Mouse (Mus musculus) limb, embryonic 11.5 days (tissue): ENCODE results near the gene Wnt7b. TPM values are rescaled to one million over a fixed set of nuclear protein-coding genes. Genes with fewer than 3 reads are reported as not detected.

Source experiments
- ATAC-seq: fragments of 200-750 bp; cut with Nextera tagmentation; 2 replicates; pipeline ENCODE4 v1.8.0; 2017; ENCODE audit warnings: low read depth; ENCODE audit not compliant: insufficient number of reproducible peaks, low FRiP score, low TSS enrichment
- DNase-seq: peaks from one replicate; pipeline ENCODE4 v3.0.0-alpha.2; 2015; ENCODE audit warnings: low spot score
- H3K27ac ChIP-seq: fragments of 300-500 bp; sonication (generic); replicated peaks from 2 replicates; pipeline ENCODE4 v1.5.1; 2014; ENCODE audit warnings: low read depth, mild to moderate bottlenecking, low read length
- H3K27me3 ChIP-seq: fragments of 300-500 bp; sonication (generic); 2 replicates; pipeline ENCODE4 v1.6.1; 2014; ENCODE audit warnings: mild to moderate bottlenecking, low read length, mixed read lengths; ENCODE audit not compliant: control insufficient read depth, insufficient read depth
- H3K36me3 ChIP-seq: fragments of 300-500 bp; sonication (generic); 2 replicates; pipeline ENCODE4 v1.6.1; 2014; ENCODE audit warnings: mild to moderate bottlenecking, low read length, moderate library complexity, mixed read lengths; ENCODE audit not compliant: control insufficient read depth, insufficient read depth
- H3K4me1 ChIP-seq: fragments of 300-500 bp; sonication (generic); 2 replicates; pipeline ENCODE4 v1.6.1; 2014; ENCODE audit warnings: low read length, mixed read lengths; ENCODE audit not compliant: control insufficient read depth, insufficient read depth
- H3K4me2 ChIP-seq: fragments of 300-500 bp; sonication (generic); 2 replicates; pipeline ENCODE4 v1.6.1; 2014; ENCODE audit warnings: low read depth, mild to moderate bottlenecking, moderate library complexity; ENCODE audit not compliant: severe bottlenecking
- H3K4me3 ChIP-seq: fragments of 300-500 bp; sonication (generic); 2 replicates; pipeline ENCODE4 v1.5.1; 2014; ENCODE audit warnings: low read depth, low read length
- H3K9ac ChIP-seq: fragments of 300-500 bp; sonication (generic); 2 replicates; pipeline ENCODE4 v1.6.1; 2014; ENCODE audit warnings: mild to moderate bottlenecking, low read length
- H3K9me3 ChIP-seq: fragments of 300-500 bp; sonication (generic); 2 replicates; pipeline ENCODE4 v1.6.1; 2016; ENCODE audit warnings: low read length; ENCODE audit not compliant: control insufficient read depth
- WGBS: fragments of 180-500 bp; shearing (Covaris S2); extraction: QIAGEN DNeasy Blood & Tissue Kit; methylation state at CpG from one replicate; pipeline ENCODE4 v1.1.7; 2014; 5-methylcytosine and 5-hydroxymethylcytosine counted together
- polyA plus RNA-seq: library from polyadenylated mRNA; unstranded; fragments of >200 nt; fragmentation: Nextera tagmentation; extraction: Ambion mirVana; gene quantifications from 2 replicates; pipeline ENCODE4 v1.2.1, GENCODE M21; 2014

The Wnt7b gene
- polyA plus RNA-seq, 1 experiment from 2014 or later, result 13.4 TPM

GRCm38 (mm10) chr15:85529911-85530310, 52.4 kb downstream of the Wnt7b start:
- 75% methylated on average over 3 of the region's 3 CpGs for WGBS
- DNase-seq, result no peak
- no peaks in the 10 kb centered on the region for H3K27me3 ChIP-seq

GRCm38 (mm10) chr15:85524404-85524950, 57.8 kb downstream of the Wnt7b start:
- H3K4me2 ChIP-seq, result no peak overlapping the region
- ATAC-seq, result no peak; the same call in 1 of the 2 replicates
- no peak overlapping the region for H3K27ac ChIP-seq
- no peaks in the 10 kb centered on the region for H3K9me3 ChIP-seq
- DNase-seq, result no peak
- H3K4me1 ChIP-seq, result peaks cover 8% of the 10 kb centered on the region
- peaks cover 3% of the 10 kb centered on the region for H3K27me3 ChIP-seq
- 18% methylated on average over 12 of the region's 12 CpGs for WGBS
- H3K36me3 ChIP-seq, result no peaks in the 10 kb centered on the region
- no peak overlapping the region for H3K9ac ChIP-seq
- H3K4me3 ChIP-seq, result no peak overlapping the region

More at GRCm38 (mm10) chr15:85529911-85530310, 52.4 kb downstream of the Wnt7b start:
- Histone ChIP-seq H3K4me1 (0 out of 2 replicates have a peak, but pooled peaks cover under 1% of the 10 kb centered on the region), H3K27ac (no peak overlapping the region), H3K4me3 (no peak overlapping the region), H3K9me3 (no peaks in the 10 kb centered on the region), H3K36me3 (no peaks in the 10 kb centered on the region), H3K4me2 (no peak overlapping the region), H3K9ac (no peak overlapping the region)
- ATAC-seq, result no peak

- H3K4me2 ChIP-seq, result peak overlapping the region; percentile 24; the same call in 1 of the 2 replicates
- H3K27me3 ChIP-seq, result peaks cover 3% of the 10 kb centered on the region
- no peak overlapping the region for H3K27ac ChIP-seq
- ATAC-seq, result no peak
- WGBS, result 9% methylated on average over 14 of the region's 14 CpGs
- no peak overlapping the region for H3K4me3 ChIP-seq
- DNase-seq, result peak; percentile 46
- H3K4me1 ChIP-seq, result peaks cover 8% of the 10 kb centered on the region
- no peaks in the 10 kb centered on the region for H3K36me3 ChIP-seq
- no peaks in the 10 kb centered on the region for H3K9me3 ChIP-seq
- H3K9ac ChIP-seq, result 0 out of 2 replicates have a peak overlapping the region, but pooled peaks have one; percentile 12
Measured at GRCm38 (mm10) chr15:85523173-85523991, 58.9 kb downstream of the Wnt7b start.

- no peak overlapping the region for H3K4me3 ChIP-seq
- no peak for DNase-seq
- H3K27me3 ChIP-seq, result peaks cover 3% of the 10 kb centered on the region
- H3K36me3 ChIP-seq, result no peaks in the 10 kb centered on the region
- no peak for ATAC-seq
- WGBS, result 68% methylated on average over 4 of the region's 4 CpGs
- H3K27ac ChIP-seq, result no peak overlapping the region
- peaks cover 6% of the 10 kb centered on the region for H3K4me1 ChIP-seq
- no peak overlapping the region for H3K4me2 ChIP-seq
- H3K9ac ChIP-seq, result no peak overlapping the region
- H3K9me3 ChIP-seq, result no peaks in the 10 kb centered on the region
Measured at GRCm38 (mm10) chr15:85519438-85519837, 62.8 kb downstream of the Wnt7b start.

GRCm38 (mm10) chr15:85507370-85508014, 74.8 kb downstream of the Wnt7b start:
- Histone ChIP-seq H3K4me2 (no peak overlapping the region), H3K4me3 (no peak overlapping the region), H3K36me3 (no peaks in the 10 kb centered on the region), H3K9ac (no peak overlapping the region), H3K27me3 (no peaks in the 10 kb centered on the region), H3K4me1 (0 out of 2 replicates have a peak, but pooled peaks cover 2% of the 10 kb centered on the region), H3K27ac (no peak overlapping the region), H3K9me3 (no peaks in the 10 kb centered on the region)
- no peak for DNase-seq
- 83% methylated on average over 32 of the region's 32 CpGs for WGBS
- no peak for ATAC-seq

- Histone ChIP-seq H3K4me1 (0 out of 2 replicates have a peak, but pooled peaks cover 2% of the 10 kb centered on the region), H3K9ac (no peak overlapping the region), H3K4me2 (no peak overlapping the region), H3K36me3 (no peaks in the 10 kb centered on the region), H3K27ac (no peak overlapping the region), H3K4me3 (no peak overlapping the region), H3K27me3 (no peaks in the 10 kb centered on the region), H3K9me3 (no peaks in the 10 kb centered on the region)
- no peak for DNase-seq
- WGBS, result 42% methylated on average over 1 of the region's 1 CpGs
- ATAC-seq, result no peak
Measured at GRCm38 (mm10) chr15:85506680-85507079, 75.6 kb downstream of the Wnt7b start.

GRCm38 (mm10) chr15:85505118-85505925, 77.0 kb downstream of the Wnt7b start:
- 0 out of 2 replicates have a peak, but pooled peaks cover 2% of the 10 kb centered on the region for H3K4me1 ChIP-seq
- ATAC-seq (no peak), DNase-seq (no peak)
- no peaks in the 10 kb centered on the region for H3K27me3 ChIP-seq
- H3K4me3 ChIP-seq, result no peak overlapping the region
- H3K9ac ChIP-seq, result no peak overlapping the region
- no peak overlapping the region for H3K4me2 ChIP-seq
- no peak overlapping the region for H3K27ac ChIP-seq
- 52% methylated on average over 14 of the region's 14 CpGs for WGBS
- no peaks in the 10 kb centered on the region for H3K36me3 ChIP-seq
- no peaks in the 10 kb centered on the region for H3K9me3 ChIP-seq

GRCm38 (mm10) chr15:85503127-85503526, 79.1 kb downstream of the Wnt7b start, which contains the start of gene 7530416G11Rik:
Gene 7530416G11Rik (minus strand): TSS chr15:85503227.
- WGBS, result 91% methylated on average over 8 of the region's 8 CpGs
- Histone ChIP-seq H3K9me3 (no peaks in the 10 kb centered on the region), H3K27me3 (no peaks in the 10 kb centered on the region), H3K4me1 (0 out of 2 replicates have a peak, but pooled peaks cover 2% of the 10 kb centered on the region), H3K27ac (no peak within 1 kb of the TSS), H3K4me3 (no peak within 1 kb of the TSS), H3K9ac (no peak within 1 kb of the TSS), H3K36me3 (no peaks in the 10 kb centered on the region), H3K4me2 (no peak within 1 kb of the TSS)
- DNase-seq (no peak), ATAC-seq (no peak)
